Mouse (Mus musculus) frontal cortex, postnatal 10 days (tissue): ENCODE data around the gene Ppp1r18.

Source experiments
- DNase-seq, 2 experiments: peaks; one replicate each; pipeline ENCODE4 v3.0.0; 2022; ENCODE audit warnings: low spot score in 2 of 2, mixed read lengths in 1 of 2

Gene Ppp1r18

DNA sequence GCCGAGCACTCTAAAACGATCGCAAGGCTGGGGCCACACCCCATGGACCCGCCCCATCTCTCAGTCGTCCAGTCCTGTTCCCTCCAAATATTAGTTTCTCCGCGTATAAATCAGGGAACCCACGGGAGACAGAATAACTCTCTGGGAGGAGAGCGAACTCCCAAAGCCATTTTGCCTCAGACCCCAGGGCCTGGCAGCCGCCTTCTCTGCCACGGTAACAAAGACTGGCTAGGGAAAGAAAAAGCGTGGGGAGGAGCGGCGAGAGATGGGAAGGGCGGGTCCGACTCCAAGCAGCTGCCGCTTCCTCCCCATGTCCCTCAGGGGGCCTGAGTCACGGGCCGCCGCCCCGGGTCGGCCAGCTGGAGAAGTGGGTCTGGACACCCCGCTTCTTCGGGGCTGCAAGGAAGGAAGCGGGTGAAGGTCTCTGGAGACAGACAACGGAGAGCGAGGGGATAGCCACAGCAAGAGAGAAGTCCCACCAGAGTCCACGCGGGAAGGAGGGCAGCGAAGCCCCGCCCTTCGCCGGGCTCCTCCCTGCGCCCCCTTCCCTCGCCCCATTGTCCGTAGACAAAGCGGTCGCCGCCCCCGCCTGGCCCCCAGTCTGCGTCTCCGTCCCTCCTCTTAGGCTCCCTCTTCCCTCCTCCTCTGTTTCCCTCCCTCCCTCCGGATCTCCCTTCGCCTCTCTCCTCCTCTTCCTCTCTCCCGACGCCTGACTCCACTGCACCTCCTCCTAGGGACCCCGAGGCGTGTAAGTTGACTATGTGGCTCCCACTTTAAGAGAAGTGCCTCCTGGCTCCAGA lies at the start of gene Ppp1r18:
Ppp1r18 (plus strand) TSS at position 113 of the 800 bp plus-strand sequence.
- DNase-seq, result peak in 1 of 2 experiments; percentile 60

DNA sequence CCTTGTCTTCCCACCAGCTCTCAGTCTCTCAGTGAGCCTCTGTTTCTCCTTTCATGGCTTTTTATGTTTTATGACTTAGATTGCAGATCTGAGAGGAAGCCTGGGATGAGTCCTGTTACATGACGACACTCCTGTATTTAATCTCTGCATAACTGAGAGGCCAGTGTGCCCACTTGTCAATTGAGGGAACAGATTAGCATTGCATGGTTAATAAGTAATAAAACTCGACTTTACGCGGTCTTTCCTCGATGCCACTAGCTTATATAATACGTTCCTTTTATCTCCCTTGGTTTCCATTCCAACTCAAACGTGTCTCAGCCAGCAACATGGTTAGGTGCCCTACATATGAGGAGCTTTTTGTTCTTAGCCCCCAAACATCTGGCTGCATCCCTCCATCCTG lies 49.6 kb upstream of the Ppp1r18 start:
- no peak for DNase-seq

DNA sequence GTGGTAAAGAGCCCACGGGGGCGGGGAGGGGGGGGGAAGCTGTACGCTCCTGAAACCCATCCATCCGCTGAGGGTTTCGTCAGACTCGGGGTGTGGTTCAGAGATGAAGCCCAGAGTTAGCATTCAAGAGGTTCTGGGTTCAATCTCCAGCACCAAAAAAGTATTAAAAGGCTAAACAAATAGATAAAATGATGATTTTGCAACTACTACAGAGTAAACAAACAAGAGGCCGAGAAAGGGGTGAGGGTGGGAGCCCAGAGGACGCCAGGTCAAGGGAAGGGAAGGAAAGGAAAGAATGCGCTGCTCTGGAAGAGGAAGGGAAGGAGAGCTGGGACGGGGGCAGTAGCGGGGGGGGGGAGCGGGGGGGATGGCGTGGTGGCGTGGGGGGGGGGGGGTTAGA lies 48.7 kb upstream of the Ppp1r18 start:
- DNase-seq, result no peak

DNA sequence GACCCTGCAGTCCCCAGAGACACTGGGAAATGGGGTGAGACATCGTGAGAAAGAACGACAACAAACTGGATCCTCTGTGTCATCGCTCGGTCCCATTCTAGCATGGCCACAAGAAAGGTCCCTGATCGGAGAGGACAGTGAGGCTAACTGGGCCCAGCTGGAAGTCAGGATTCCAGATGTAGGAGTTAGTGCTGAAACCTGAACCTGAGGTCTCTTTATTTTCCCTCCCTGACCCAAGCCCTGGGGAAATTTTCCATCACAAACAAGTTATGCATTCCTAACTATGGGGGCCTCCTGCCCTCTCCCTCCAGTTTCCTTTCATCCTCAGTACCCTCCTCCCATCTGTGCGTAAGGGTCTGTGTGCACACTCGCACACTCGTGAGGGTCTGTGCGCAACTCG lies 48.2 kb upstream of the Ppp1r18 start:
- DNase-seq, result no peak

DNA sequence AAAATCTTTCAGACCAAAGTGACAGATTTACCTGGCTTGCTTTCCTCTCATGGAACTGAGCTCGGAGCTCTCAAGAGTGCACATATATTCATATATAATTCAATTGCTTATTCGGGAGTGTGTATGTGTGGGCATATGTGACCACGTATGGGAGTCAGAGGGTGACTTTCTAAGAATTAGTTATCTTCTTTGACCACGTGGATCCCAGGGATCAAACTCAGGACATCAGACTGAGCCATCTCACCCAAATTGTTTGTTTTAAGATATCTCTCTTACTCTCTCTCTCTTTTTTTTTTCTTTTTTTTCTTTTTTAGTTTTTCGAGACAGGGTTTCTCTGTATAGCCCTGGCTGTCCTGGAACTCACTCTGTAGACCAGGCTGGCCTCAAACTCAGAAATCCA lies 45.3 kb upstream of the Ppp1r18 start:
- DNase-seq, result no peak

DNA sequence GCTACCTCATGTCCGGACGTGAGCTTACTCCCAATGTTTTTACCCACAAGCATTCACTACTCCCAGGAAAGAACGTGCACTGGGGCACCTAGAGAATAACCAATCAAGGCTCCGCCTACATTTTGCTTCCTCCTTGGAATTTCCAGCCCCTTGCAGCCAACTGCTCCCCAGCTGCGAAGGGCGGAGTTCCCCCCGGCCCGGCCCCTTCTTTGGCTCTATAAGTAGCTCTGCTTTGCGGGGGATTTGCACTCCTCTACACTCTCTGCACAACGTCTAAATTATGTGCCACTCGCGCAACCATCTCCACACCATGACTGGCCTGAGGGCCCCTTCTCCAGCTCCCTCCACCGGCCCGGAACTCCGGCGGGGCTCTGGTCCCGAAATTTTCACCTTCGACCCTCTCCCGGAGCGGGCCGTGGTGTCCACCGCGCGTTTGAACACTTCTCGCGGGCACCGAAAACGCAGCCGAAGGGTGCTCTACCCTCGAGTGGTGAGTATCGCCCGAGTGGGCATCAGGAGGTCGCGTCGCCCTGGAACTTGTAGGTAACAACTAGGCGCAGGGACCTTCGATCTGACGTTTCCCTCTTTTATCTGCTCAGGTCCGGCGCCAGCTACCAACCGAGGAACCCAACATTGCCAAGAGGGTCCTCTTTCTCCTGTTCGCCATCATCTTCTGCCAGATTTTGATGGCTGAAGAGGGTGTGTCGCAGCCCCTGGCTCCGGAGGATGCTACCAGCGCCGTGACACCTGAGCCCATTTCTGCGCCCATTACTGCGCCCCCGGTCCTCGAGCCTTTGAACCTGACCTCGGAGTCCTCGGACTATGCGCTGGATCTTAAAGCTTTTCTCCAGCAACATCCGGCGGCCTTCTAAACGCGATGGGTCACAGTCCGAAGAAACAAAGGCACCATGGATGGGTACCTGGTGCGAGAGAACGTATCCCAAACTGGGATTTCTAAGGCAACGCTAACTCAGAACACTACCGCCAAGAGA lies 43.7 kb upstream of the Ppp1r18 start, which contains the start of gene Ier3:
Ier3 (plus strand) TSS at position 246 of the 992 bp plus-strand sequence.
- DNase-seq, result peak in 1 of 2 experiments; percentile 70

DNA sequence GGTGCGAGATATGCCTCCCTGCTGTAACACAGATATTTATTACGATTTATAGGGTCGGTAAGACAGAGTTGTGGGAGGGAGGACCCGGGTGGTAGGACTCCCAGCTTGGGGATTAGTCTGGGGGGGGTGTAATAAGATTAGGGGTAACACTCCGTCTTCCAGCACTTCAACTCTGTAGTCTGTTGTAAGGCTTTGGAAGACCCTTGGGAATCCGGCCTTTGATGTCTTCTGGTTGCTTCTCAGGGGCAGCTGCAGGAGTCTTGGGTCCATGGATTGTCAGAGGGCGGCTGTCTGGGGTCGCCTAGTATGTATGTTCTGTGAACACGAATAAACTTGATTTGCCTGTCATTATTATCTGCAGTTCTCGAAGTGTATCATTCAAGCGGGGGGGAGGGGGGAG lies 42.8 kb upstream of the Ppp1r18 start:
- no peak for DNase-seq

DNA sequence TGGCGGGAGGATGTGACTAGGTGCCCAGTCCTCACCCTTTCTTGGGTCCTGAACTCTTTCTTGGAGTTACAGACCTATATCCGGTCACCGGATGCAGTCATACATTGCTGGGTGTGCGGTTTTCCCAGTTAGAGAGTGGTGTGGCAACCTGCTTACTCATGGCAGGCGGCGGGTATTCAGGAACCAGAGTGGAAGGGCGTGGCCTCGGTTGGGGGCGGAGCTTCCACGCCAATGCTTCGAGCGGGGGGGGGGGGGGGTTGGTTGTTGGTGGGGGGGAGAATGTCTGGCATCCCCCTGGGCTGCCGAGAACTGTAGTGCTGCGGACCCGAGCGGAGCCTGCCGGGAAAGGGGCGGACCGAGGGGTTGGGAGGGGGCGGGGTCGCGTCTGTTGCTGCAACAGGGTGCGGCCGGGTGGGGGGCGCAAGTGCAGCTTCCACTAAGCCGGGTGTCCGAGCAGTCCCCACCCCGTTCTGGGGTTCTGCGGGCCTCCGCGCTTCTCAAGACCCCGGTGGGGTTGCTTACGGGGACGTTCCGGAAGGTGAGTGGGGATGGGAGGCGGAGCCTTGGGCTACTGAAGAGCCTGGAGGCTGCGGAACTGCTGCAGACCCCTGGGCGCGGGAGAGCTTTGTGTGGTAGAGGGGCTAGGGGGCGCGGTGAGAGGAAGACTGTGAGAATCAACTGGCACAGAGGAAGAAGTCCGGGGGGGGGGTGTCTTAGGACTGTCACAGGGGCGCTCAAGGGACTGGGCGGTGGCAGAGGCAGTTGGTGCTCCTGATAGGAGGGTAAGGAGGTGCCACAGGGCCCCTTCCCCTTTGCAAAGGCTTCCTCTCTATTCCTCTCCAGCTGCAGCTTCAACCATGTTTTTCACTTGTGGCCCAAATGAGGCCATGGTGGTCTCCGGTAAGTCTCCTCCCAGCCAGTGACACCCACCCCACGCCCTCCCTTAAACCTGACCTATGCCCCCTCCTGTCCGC lies 42.1 kb upstream of the Ppp1r18 start, which contains the start of gene Flot1:
Flot1 (plus strand) TSS at position 267 of the 974 bp plus-strand sequence.
- peak; percentile 73 to 79 for DNase-seq

DNA sequence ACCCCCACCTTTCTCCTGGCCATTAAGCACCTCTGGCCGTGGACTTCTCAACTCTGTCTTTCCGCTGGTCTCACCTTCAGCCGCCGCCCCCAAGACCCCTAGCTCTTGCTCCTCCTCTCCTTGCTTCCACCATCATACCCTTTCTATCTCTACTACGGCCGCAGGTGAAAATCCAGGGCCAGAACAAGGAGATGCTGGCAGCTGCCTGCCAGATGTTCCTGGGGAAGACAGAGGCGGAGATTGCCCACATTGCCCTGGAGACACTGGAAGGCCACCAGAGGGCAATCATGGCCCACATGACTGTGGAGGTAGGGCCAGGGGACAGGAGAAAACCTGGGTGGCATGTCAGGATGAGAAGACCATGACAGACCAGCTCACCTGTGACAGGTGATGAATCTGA lies 41.0 kb upstream of the Ppp1r18 start:
- no peak for DNase-seq

DNA sequence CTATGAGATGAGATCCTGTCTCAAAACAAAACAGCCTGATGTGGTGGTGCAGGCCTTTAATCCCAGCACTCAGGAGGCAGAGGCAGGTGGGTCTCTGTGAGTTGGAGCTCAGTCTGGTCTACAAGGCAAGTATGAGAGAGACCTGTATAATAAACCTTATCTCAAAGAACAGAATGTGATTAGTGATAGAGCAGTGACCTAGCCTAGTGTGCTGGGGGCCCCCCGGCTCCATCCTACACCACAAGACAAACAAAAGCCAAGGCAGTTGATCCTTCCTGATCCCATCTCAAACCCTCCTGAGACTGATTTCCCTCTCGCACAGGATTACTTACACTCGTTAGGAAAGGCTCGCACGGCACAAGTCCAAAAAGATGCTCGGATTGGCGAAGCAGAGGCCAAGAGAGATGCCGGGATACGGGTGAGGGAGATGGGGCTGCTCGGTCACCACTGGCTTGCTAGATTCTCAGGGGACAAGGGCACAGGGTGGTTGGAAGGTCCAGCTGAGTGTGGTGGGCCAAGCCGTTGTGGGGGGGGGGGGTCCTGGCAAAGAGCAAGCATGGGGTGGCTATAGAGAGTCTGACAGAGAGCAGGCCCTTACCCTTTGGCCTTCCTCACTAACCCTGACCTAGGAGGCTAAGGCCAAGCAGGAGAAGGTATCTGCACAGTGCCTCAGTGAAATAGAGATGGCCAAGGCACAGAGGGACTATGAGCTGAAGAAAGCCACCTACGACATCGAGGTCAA lies 40.1 kb upstream of the Ppp1r18 start:
- DNase-seq, result no peak

DNA sequence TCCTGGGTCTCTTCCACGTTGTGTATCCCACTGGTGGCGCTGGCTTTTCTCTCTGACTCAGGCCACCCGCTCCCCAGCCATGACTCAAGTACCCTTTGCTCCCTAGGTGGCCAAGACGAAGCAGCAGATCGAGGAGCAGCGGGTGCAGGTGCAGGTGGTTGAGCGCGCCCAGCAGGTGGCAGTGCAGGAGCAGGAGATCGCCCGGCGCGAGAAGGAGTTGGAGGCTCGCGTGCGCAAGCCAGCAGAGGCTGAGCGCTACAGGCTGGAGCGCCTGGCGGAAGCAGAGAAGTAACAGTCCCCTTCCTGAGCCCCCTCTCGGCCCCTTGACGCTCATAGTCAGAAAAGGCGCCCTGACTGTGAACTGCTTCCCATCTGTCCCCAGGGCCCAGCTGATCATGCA lies 35.7 kb upstream of the Ppp1r18 start:
- peak; percentile 63 to 80 for DNase-seq

DNA sequence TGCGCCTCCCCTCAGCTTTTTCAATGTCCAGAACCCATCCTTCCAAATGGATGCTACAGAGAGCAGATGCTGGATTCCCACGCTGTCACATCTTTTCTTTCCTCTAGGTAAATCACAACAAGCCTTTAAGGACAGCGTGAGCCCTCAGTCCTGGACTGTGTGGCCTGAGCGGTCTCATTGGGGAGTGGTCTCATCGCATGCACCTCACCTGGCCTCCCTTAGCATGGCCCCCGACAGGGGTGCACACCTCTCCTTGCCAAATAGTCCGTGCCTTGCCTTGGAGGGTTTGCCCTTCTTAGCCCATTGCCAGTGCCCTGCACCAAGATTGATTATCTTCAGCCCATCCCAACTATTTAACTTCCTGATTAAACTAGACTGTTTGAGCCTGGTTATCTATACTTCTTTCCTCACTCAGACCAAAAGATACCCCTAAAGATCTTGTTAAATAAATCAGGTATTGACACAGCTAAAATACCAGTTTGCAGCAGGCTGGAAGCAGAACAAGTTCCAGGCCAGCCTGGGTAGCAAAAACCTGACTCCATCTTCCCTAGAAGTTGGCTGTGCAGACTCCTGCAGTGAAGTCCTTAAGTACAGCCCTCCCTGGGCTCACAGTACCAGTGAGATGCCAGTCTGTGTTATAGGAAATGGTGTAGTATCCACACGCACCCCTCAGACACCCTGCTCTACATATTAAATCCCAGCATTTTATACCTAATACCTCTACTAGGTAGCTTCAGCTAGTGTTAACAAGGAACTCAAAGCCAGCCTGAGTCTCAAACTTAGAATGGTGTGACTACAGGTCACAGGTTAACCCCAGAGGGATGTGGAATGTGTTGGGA lies 32.8 kb upstream of the Ppp1r18 start:
- DNase-seq, result no peak

DNA sequence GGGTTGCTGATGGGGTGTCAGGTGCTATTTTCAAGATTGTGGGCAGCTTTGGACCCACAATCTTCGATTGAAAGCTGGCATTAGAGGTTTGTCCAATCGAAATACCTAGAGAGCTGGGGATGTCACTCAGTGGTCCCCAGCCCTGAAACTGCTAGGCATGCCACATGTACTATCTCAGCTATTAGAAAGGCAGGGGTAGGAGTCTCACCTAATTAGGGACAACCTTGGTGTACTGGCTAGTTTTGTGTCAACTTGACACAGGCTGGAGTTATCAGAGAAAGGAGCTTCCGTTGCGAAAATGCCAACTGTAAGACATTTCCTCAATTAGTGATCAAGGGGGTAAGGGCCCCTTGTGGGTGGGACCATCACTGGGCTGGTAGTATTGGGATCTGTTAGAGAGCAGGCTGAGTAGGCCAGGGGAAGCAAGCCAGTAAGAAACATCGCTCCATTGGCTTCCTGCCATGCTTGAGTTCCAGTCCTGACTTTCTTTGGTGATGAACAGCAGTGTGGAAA lies 32.1 kb upstream of the Ppp1r18 start:
- no peak for DNase-seq

DNA sequence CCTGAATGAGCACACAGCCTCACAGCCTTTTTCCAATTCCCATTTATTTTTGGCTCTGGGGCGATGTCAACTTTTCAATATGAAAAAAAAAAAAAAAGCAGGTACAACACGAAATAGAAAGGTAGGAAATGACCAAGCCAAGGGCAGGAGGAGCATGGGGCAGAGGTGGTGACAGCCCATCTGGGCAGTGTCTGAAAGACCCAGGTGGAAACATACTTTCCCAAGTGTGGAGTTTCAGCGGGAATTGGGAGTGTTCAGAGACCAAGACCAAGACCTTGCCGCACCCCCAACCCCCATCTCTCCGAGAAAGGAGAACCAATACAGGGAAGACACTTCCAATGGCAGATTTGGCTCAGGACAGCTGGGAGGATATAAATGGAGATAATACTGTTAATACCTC lies 31.5 kb upstream of the Ppp1r18 start:
- no peak for DNase-seq

DNA sequence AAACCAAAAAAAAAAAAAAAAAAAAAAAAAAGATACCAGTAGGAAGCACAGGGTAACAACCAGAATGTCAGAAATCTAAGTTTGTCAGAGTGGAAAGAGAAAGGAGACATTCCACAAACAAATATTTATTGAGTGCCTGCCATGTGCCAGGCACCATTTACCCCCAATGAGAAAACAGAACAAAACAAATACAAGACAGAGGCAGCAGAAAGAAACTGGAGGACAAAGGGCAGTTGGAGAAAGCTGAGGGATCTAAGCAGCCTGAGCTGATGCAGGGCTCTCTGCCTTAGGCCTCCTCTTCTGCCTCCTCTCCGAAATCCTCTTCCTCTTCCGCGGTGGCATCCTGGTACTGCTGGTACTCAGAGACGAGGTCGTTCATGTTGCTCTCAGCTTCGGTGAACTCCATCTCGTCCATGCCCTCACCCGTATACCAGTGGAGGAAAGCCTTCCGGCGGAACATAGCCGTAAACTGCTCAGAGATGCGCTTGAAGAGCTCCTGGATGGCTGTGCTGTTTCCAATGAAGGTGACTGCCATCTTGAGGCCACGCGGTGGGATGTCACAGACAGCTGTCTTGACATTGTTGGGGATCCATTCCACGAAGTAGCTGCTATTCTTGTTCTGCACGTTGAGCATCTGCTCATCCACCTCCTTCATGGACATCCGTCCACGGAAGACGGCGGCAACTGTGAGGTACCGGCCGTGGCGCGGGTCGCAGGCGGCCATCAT lies 30.5 kb upstream of the Ppp1r18 start:
- DNase-seq, result peak; percentile 37 to 39

DNA sequence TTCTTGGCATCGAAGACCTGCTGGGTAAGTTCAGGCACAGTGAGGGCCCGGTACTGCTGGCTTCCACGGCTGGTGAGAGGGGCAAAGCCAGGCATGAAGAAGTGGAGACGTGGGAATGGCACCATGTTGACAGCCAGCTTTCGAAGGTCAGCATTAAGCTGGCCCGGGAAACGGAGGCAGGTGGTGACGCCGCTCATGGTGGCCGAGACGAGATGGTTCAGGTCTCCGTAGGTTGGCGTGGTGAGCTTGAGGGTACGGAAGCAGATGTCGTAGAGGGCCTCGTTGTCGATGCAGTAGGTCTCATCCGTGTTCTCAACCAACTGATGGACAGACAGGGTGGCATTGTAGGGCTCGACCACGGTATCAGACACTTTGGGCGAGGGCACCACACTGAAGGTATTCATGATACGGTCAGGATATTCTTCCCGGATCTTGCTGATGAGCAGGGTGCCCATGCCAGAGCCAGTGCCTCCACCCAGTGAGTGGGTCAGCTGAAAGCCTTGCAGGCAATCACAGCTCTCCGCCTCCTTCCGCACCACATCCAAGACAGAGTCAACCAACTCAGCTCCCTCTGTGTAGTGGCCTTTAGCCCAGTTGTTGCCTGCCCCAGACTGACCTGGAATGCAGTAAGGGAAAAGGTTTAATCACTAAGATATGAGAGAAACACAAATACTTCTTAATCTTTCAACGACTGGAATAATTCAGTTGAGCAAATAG lies 29.8 kb upstream of the Ppp1r18 start:
- peak in 1 of 2 experiments; percentile 32 for DNase-seq

DNA sequence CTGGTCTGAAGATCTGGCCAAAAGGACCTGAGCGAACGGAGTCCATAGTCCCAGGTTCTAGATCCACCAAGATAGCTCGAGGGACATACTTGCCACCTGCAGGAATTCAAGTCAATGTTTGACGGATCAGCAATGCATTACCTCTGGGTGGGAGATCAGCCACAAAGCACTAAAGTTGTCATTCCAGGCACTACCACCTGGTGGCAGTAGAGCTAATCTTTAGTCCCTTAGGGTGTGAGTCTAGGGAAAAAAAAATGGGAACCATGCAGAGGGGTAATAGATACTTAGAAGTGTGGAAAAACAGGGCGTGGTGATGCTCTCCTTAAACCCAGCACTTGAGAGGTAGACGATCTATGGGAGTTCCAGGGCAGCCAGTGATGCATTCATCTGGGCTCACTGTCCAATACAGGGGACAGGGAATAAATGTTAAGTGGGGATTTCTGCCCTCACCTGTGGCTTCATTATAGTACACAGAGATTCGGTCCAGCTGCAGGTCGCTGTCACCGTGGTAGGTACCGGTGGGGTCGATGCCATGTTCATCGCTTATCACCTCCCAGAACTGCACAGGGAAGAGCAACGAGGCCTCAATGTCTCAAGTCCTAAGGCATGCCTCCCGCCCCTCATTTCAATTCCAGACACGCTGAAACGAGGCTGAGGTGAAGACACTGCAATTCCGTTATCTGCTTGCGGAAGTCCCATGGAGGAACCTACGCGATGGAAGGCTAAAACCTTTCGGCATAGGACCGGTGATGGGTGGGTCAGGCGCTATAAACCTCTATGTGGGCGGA lies 29.0 kb upstream of the Ppp1r18 start:
- peak; percentile 77 to 85 for DNase-seq
